Mouse (Mus musculus) spleen, embryonic (tissue): Measurements from ENCODE around the gene Gm28551.
"Not testable (repeated sequence)": the region's sequence is repeated elsewhere in the genome, so short reads cannot be mapped to it uniquely, and the experiment has no call there.

ENCODE experiments used
- CTCF ChIA-PET: fragments of 350-600 bp; sonication (Branson Sonifier 250); formaldehyde crosslinking; loops from one replicate; lab custom pipeline; 2022; lab: Charles Lee

The Gm28551 gene

DNA sequence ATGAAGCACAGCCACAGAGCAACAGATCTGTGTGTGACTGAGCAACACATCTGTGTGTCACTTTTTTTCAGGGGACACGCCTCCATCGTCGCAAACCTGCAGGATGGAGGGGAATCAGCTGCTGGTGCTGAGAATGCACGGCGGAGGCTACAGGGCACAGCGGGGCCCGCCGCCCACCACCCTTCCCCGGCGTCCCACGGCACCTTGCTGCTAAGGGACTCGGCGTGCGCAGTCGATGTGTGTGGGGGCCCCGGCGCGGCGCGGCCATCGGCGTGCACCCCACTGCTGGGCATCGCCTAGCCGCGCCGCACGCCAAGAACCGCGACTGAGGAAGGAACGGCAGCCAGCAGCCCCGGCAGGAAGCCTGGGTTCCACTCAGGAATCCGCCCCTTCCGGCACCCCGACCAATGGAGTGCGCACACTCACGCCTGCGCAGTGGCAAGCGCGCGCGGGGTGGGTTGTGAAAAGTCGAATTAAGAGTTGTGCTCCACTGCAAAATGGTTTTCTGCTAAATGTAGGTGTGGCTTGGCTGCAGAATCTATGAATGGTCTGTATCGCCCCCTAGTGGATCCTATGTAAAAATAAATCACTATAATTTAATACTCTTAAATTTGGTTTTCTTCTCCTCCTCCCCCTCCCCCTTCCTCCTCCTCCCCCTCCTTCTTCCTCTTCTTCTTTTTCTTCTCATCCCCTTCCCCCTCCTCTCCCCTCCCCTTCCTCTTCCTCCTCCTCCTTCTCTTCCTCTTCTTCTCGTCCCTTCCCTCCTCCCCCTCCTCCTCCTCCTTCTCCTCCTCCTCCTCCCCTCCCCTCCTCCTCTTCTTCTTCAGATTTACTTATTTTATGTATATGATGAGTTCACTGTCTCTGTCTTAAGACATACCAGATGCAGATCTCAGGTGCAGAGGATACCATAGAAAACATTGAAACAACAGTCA lies at the start of gene Gm28551, which contains the start of the genes Asdurf and Asnsd1:
Gene Gm28551, minus strand, starts transcription at position 341 of the 935 bp plus-strand sequence.
Gene Asdurf, minus strand, starts transcription at position 293 of the 935 bp plus-strand sequence.
Gene Asnsd1, minus strand, starts transcription at position 426 of the 935 bp plus-strand sequence.
- CTCF ChIA-PET, result no interaction called here

DNA sequence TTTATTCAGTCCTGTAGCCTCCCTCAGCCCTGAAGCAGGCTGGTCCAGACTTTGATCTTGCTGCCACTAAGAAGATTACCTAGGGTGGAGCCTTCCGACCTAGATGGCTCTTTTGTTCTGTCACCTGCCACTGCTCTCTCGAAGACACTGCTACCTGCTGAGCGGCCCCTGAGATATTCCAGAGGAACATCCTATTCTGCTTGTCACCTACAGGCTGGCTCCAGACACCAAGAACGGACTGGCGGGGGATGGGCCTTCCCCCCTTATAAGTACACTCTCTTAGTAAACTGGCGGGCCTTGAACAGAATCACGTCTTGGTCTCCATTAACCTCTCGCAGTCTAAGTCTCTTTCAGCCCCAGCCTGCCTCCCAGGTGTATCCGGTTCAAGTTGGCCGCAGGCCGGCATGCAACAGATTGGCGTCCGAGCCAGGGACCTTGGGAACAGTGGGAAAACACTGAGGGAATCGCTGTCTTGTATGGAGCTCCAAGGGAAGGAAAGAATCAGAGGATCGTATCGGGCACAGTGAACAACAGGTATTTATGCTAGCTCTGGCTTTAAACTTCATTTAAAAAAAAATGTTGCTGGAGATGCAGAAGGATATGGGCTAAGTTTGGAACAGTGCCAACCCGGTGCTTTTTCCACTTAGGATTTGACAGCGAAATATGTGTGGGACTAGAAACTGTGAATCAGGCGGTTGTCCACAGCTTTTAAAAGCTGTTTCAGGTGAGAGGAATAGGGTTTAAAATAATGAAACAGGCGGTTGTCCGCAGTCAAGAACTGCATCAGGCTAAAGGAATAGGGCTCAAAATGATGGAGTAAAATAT lies 41.7 kb upstream of the Gm28551 start:
- CTCF ChIA-PET, result not testable (repeated sequence)

DNA sequence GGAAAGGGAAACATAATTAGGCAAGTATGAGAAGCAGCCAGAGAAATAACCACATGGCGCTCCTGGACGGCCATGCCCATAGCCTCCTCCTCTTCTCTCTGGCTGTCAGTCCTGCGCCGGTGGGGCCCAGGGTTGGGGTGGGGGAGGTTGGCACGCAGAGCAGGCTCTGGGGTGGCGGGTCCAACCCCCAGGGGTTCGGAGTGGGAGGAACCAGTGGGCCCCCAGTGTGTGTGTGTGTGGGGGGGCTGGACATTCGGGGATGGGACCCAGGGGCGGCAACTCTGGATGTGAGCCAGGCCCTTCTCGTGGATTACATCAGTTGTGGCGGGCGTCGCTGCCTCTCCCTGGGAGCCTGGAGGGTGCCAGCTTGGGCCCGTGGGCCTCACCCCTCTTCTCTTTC lies 36.3 kb upstream of the Gm28551 start:
- CTCF ChIA-PET, result no interaction called here

DNA sequence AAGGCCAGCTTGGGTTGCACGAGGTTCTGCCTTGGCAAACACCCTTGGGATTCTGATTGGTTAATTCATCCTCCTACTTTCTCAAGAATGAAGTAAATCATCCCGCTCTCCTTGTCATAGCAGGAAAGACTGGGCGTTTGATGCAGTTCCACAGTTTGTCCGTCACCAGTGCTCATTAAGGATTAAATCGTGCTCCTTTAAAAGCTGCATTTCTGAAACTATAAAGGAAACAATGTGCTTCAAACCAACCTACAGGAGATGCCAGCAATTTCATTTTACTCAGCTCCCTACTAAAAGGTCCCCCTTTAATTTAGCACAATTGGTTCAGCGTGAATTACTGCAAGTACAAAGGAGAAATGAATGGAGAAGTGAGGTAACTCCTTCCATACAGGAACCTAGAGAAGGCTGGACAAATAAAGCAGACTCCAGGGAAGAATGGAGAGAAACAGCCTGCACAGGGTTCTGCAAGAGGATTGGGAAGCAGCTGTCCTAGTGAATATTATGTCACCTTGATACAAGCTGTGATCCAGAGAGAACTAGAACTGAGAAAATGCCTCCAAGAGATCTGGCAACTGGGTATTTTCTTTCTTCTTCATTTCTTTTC lies 31.7 kb upstream of the Gm28551 start:
- CTCF ChIA-PET, result no interaction called here

DNA sequence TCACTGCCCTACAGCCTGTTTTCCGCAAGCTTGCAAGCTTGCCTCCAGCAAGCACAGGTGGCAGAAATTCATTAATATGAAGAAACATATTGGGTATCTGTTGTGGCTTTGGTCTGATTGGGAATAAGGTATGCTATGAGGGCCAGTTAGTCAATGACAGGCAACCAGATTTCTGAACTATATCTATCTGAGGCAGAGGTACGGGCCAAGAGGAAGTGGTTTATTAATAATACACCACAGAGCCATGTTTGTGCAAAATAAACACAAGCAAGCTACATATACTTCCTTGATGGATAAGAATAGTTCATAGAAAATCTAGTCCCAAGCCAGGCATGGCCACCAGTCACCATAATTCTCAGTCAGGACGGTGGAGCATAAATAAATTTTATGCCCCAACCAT lies 25.3 kb upstream of the Gm28551 start:
- CTCF ChIA-PET, result no interaction called here

DNA sequence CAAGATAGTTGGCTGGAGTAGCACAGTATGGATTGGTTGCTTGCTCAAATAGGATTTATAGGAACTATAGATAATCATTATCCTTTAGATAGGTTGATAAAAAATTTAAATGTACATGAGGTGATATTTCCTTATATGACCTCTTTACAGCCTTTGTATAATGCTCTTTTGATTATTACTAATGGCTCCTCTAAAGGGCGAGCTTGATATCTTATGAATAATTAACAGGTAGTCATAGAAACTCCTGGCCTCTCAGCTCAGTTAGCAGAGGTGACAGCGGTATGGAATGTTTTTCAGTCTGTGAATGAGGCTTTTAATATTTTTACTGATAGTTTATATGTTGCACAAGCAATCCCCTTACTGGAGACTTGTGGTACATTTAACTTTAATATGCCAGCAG lies 23.5 kb upstream of the Gm28551 start:
- CTCF ChIA-PET, result not testable (repeated sequence)

DNA sequence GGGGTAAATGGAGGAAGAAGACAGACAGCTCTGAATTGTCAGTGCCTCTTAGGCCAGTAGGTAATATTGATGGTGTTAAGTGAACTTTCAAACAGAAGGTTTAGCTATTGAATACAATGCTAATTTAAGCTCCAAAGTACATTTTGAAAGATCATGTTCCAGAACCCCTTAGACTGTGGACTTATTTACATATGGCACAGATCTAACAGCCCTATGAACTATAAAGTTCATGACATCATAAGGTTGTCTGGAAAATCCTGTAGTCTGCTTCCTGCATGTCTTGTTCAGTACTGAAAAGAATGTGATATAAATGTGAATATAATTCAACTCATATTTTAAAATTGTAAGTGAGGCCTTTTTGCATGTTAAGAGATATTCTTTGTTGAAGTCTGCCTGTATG lies 6.5 kb upstream of the Gm28551 start:
- CTCF ChIA-PET, result no interaction called here

DNA sequence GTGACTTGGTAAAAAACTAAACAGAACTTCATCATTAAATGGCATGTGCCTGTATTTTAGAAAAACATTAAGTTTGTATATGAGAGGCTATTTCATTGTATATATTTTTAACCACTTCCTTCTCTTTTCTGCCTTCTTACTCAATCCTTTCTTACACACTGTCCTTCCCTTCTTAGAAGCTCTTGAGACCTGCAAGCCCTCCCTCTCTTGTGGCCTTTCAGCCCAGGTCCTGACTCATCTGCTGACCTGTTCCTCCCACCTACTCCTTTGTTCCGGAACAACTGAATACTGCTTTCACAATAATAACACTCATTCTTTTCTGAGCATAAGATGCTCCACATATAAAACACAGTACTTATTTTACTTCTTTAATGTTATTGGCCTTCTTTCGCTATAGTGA lies 11.4 kb downstream of the Gm28551 start:
- CTCF ChIA-PET, result no interaction called here

DNA sequence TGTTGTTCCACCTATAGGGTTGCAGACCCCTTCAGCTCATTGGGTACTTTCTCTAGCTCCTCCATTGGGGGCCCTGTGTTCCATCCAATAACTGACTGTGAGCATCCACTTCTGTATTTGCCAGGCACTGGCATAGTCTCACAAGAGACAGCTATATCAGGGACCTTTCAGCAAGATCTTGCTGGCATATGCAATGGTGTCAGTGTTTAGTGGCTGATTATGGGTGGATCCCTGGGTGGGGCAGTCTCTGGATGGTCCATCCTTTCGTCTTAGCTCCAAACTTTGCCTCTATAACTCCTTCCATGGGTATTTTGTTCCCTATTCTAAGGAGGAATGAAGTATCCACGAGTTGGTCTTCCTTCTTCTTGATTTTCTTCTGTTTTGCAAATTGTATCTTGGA lies 15.1 kb downstream of the Gm28551 start:
- CTCF ChIA-PET, result interaction anchor here (0.5 kb wide), 1 partner anchor 44 kb away, joined by 3 read pairs; no protein-coding TSS in a partner anchor

DNA sequence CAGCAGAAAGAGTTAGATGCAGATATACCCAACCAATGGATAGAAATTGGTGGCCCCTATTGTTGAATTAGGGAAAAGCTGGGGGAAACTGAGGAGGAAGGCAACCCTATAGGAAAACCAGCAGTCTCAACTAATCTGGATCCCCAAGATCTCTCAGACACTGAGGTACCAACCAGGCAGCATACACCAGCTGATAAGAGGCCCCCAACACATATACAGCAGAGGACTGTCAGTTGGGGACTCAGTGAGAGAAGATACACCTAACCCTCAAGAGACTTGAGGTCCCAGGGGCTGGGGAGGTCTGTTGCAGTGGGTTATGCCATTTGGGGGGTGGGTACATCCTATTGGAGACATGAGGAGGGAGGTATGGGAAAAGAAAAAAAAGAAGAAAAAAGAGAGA lies 17.0 kb downstream of the Gm28551 start:
- CTCF ChIA-PET, result no interaction called here

DNA sequence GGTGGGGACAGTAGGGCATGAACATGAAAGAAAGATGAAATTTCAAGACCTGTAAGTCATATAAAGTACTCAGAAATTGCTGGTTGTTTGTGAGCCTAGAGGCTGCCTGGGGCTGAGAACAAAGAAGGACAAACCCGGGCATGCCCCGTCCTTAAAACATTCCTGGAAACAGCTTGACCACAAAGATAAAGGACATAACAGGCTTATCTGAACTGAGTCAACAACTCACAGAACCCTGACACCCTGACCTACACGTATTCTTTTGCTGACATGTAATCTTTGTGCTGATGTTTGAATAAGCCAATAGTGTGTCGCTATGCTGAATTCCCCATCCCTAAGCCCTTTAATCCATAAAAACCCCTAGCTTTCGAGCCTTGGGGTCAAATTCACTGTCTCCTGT lies 18.9 kb downstream of the Gm28551 start:
- CTCF ChIA-PET, result not testable (repeated sequence)

DNA sequence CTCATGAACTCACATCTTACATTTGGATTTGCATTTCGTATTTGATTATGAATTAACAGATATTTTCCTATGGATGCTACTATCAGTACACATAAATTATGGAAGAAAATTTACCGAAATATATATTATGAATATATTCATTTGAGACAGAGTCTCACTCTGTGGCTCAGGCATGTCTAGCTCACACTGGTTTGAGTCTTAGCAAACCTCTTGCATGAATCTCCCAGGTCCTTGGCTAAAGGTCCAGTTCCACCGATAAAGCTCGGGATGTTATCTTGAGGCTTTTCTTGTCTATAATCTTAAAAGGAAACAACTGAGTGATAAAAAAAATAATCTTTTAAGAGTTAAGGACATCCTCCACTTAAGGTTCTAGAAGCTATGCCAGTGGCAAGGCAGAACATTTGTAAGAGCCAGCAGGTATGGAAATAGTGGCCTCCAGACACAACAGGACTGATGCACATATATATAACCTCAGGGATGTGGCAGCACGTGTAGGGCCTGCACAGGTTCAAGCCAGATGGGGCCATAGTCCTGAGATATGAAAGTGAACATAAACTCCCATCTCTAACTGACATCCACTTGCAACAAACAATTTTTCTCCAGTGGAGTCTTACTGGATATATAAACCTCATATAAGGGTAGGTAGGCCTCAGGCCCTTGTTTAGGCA lies 27.5 kb downstream of the Gm28551 start:
- CTCF ChIA-PET, result no interaction called here

DNA sequence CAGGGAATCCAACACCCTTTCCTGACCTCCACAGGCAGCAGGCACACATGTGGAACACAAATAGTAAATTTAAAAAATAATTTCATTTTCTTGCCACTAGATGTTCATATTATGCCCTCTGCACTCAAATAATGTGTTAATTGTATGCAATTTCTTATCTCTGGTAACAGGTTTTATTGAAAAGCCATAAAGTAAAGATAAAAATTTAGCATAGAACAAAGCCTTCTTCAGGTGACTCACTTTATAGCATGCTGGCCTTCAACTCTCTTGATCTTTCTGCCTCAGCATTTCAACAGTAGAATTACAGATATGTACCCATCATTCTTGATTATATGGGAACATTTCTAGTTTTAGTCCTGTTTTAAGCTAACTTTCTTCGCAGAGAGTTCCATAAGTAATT lies 28.2 kb downstream of the Gm28551 start:
- CTCF ChIA-PET, result no interaction called here

DNA sequence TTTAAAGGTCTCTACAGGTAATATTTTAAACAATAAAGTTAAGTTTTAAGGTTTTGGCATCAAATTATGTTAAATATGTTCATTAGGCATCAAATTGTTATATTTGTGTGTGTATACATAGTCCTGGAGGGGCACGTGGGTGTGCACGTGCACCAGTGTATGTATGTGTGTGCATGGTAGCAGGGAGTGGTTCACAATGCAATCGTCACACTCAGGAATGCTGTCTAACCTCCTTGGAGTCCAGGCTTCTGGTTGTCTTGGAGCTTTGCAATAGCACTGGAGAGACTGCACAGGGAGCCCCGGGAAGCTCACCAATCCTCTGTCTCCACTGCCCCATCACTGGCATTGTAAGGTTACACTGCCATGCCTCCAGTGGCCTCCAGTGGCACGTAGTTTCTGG lies 29.2 kb downstream of the Gm28551 start:
- CTCF ChIA-PET, result no interaction called here

DNA sequence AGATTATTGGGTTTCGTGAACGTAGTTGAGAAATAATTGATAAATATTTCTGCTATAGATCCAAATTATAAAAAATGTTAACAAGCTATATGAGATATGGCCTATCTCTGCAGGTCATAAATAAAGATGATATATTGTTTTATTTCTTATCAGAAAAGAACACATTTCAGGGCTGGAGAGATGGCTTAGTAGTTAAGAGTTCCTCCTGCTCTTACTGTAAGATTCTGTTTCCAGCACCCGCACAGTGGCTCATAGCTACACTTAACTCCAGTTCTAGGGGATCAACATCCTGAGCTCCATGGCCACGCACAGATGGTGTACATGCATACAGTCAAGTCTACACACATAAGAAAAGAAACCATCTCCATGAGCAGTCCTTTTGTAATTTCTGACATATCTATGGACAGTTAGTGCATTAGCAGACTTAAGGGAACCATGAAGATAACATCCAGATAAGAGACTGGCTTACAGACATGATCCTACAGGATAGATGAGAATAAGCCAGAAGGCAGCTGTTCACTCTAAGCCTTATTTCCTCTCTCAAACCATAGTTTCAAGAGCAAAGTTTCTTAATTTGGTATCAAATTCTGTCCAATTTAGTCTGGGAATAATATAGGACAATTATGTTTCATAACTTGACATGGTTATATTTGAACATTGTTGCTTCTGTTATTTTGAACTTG lies 30.7 kb downstream of the Gm28551 start:
- CTCF ChIA-PET, result no interaction called here

DNA sequence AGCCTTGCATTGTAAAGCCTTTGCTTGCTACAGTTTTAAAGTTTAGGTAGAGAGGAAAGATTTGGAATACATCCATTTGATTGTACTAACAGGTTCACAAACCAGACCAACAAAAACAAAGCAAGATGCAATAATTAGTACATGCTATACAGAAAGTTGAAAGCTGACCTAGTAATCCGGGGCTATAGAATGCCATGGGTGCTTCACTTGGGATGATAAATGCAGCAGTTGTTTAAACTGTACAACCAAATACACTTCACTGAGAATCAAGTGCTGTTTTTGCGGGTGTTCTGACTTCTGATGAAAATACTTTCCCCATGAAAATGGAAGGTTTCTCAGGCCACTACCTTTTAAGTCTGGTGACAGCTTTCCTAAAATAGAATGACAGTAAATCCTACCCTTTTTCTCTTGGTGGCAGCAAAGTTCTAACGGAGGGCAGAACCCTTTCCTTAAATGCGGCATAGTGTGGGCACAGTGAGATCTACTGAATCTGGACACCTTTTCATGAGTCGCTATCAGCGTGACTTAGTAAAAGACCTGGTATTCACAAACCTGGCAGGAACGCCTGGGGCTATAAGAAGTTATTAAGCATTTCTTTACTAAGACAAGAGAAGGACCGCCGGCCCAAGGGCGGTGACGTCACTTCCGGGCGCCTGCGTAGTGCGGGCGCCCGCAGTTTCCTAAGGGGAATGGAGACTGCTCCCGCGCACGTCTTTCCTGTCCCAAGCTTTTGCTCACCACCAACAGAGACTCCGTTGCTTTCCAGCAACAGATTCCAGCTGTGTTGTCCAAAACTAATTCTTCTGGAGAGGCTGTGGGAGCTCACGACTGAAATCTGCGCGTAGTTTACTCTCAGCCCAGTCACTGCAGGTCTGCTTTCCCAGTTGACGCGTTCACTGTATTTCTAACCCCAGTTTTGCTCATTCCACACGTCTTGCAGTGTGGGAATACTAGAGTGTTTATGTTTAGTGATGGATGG lies 39.2 kb downstream of the Gm28551 start, which contains the start of gene Osgepl1:
Gene Osgepl1, plus strand, starts transcription at position 636 of the 979 bp plus-strand sequence.
- CTCF ChIA-PET, result no interaction called here

DNA sequence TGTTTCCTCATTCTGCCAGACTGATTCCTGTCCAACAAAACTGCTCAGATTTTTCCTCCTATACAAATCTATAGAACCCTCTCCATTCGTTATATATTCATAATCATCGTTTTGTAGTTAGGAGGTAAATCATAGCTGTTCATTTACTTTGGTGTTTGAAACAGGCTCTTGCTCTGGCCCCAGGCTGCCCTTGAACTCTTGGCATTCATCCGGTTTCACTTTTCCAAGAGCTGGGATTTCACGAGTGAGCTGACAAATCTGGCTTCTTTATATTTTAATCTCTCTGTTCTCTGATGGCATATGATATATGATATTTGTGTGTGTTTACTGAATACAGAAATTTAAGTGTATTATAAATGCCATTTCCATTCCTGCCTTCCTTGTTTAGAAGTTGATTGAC lies 52.0 kb downstream of the Gm28551 start:
- CTCF ChIA-PET, result no interaction called here

DNA sequence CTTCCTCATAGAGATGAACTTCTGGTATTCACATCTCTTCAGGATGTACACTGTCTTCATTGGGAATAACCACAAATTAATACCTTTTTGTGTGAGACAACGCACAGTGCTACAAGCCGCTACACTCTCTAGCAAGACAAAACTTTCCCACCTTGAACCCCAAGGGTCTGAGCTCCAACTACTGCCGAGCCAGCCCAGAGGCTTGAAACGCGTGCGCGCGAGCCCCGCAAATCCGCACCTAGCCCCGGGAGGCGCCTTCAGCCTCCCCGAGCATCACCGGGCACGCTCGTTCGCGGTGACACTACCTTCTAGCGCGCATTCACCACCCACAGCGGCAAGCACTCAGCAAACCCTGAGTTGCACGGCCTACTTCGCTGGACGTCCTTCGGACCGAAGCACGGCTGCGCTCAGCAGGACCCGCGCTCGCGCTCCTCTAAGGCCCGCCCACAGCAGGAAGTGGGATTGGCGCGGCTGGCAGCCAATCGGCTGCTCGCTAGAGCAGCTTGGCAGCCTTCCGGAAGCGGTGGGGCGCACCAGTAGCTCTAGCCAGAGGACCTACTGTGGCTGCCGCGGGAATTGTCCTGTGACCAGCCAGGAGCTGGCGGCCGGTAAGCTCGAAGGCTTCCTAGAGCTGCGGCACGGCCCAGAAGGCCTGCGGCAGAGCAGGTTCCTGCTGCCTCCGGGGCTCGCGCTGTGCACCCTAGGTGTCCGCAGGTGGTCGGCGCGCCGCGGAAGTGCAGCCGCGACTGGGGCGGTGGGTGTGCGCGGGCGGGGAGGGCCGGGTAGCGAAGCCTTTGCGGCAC lies 55.7 kb downstream of the Gm28551 start, which contains the start of the genes Pms1, Ormdl1 and Gm28778:
Gene Pms1, minus strand, starts transcription at position 438 of the 803 bp plus-strand sequence.
Gene Ormdl1, plus strand, starts transcription at position 515 of the 803 bp plus-strand sequence.
Gene Gm28778, plus strand, starts transcription at position 531 of the 803 bp plus-strand sequence.
- CTCF ChIA-PET, result interaction anchor here (0.8 kb wide), 1 partner anchor 1723 kb away, joined by 4 read pairs; no protein-coding TSS in a partner anchor
